Mouse (Mus musculus) neural tube, embryonic 15.5 days (tissue): ENCODE results near the gene Cldn7. TPM values are rescaled to one million over a fixed set of nuclear protein-coding genes. Genes with fewer than 3 reads are reported as not detected.
A peak's percentile ranks its signal among the peaks of the same experiment; 100 is the strongest.

ENCODE experiments used
- ATAC-seq: fragments of 200-750 bp; cut with Nextera tagmentation; 2 replicates; pipeline ENCODE4 v1.8.0; 2017; ENCODE audit warnings: mild to moderate bottlenecking, moderate TSS enrichment, moderate library complexity; ENCODE audit not compliant: low FRiP score
- H3K27ac ChIP-seq: fragments of 300-500 bp; sonication (generic); replicated peaks from 2 replicates; pipeline ENCODE4 v1.5.1; 2015; ENCODE audit warnings: mild to moderate bottlenecking, inconsistent platforms
- H3K27me3 ChIP-seq: fragments of 300-500 bp; sonication (generic); replicated peaks from 2 replicates; pipeline ENCODE4 v1.6.1; 2015; ENCODE audit warnings: inconsistent platforms
- H3K36me3 ChIP-seq: fragments of 300-500 bp; sonication (generic); 2 replicates; pipeline ENCODE4 v1.6.1; 2015; ENCODE audit warnings: inconsistent platforms
- H3K4me1 ChIP-seq: fragments of 300-500 bp; sonication (generic); 2 replicates; pipeline ENCODE4 v1.6.1; 2015; ENCODE audit warnings: inconsistent platforms
- H3K4me2 ChIP-seq: fragments of 300-500 bp; sonication (generic); 2 replicates; pipeline ENCODE4 v1.6.1; 2015; ENCODE audit warnings: inconsistent platforms, mild to moderate bottlenecking, moderate library complexity
- H3K4me3 ChIP-seq: fragments of 300-500 bp; sonication (generic); replicated peaks from 2 replicates; pipeline ENCODE4 v1.5.1; 2015; ENCODE audit warnings: mild to moderate bottlenecking, inconsistent platforms
- H3K9ac ChIP-seq: fragments of 300-500 bp; sonication (generic); replicated peaks from 2 replicates; pipeline ENCODE4 v1.6.1; 2015; ENCODE audit warnings: mild to moderate bottlenecking, inconsistent platforms
- H3K9me3 ChIP-seq: fragments of 300-500 bp; sonication (generic); replicated peaks from 2 replicates; pipeline ENCODE4 v1.6.1; 2016; ENCODE audit warnings: inconsistent platforms
- WGBS: fragments of 180-500 bp; shearing (Covaris S2); methylation state at CpG from one replicate; pipeline ENCODE4 v1.1.7; 2015; ENCODE audit warnings: mixed read lengths; 5-methylcytosine and 5-hydroxymethylcytosine counted together
- polyA plus RNA-seq: library from polyadenylated mRNA; unstranded; fragments of >200 nt; fragmentation: Nextera tagmentation; extraction: Ambion mirVana; gene quantifications from 2 replicates; pipeline ENCODE4 v1.2.1, GENCODE M21; 2015

Cldn7 gene
- polyA plus RNA-seq, 1 experiment from 2014 or later, result 0.33 TPM

DNA sequence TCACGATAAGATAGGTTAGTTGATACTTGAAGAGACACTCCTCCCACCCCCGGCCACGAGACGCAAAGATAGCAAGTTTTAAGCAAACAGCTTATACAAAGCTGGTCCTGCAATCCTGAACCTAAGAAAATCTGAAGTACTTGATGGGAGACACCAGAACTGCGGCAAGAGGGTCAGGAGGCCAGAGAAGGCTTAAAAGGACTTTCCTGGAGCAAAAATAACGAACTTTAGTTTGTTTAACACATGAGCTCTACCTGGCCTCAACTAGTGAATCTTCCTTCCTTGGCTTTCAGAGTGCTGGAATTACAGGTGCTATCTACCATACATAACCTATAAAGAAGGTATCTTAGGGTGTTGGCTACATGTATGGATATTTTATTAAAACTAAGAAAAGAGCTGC lies 29.9 kb upstream of the Cldn7 start:
- H3K4me3 ChIP-seq, result peak overlapping the region; percentile 1; the same call in 1 of the 2 replicates
- 17% methylated on average over 6 of the region's 6 CpGs for WGBS
- H3K4me1 ChIP-seq, result peaks cover 34% of the 10 kb centered on the region
- peaks cover 35% of the 10 kb centered on the region for H3K27me3 ChIP-seq
- H3K9me3 ChIP-seq, result no peaks in the 10 kb centered on the region
- peak overlapping the region; percentile 100 for H3K4me2 ChIP-seq
- ATAC-seq, result no peak
- H3K9ac ChIP-seq, result no peak overlapping the region
- no peak overlapping the region for H3K27ac ChIP-seq
- no peaks in the 10 kb centered on the region for H3K36me3 ChIP-seq

- 1% methylated on average over 59 of the region's 62 CpGs for WGBS
- Histone ChIP-seq H3K36me3 (no peaks in the 10 kb centered on the region), H3K9ac (peak within 1 kb of the TSS; percentile 57), H3K9me3 (no peaks in the 10 kb centered on the region), H3K27me3 (peaks cover 35% of the 10 kb centered on the region), H3K27ac (no peak within 1 kb of the TSS), H3K4me1 (peaks cover 34% of the 10 kb centered on the region), H3K4me3 (peak within 1 kb of the TSS; percentile 61), H3K4me2 (peak within 1 kb of the TSS; percentile 100)
- peak; percentile 96 for ATAC-seq
Observed at GRCm38 (mm10) chr11:69935137-69935879, 29.3 kb upstream of the Cldn7 start, which contains the start of gene Ybx2. TSS of gene Ybx2 (plus strand) at chr11:69935796.

GRCm38 (mm10) chr11:69936156-69936555 lies 28.4 kb upstream of the Cldn7 start:
- peak; percentile 32; the same call in 1 of the 2 replicates for ATAC-seq
- under 1% methylated on average over 30 of the region's 30 CpGs for WGBS
- Histone ChIP-seq H3K27me3 (peaks cover 35% of the 10 kb centered on the region), H3K9me3 (no peaks in the 10 kb centered on the region), H3K27ac (no peak overlapping the region), H3K36me3 (no peaks in the 10 kb centered on the region), H3K4me3 (peak overlapping the region; percentile 61), H3K9ac (peak overlapping the region; percentile 57), H3K4me1 (peaks cover 34% of the 10 kb centered on the region), H3K4me2 (peak overlapping the region; percentile 100)

GRCm38 (mm10) chr11:69936714-69937347 lies 27.7 kb upstream of the Cldn7 start:
- H3K36me3 ChIP-seq, result no peaks in the 10 kb centered on the region
- peaks cover 35% of the 10 kb centered on the region for H3K27me3 ChIP-seq
- H3K4me1 ChIP-seq, result peaks cover 34% of the 10 kb centered on the region
- 32% methylated on average over 9 of the region's 9 CpGs for WGBS
- no peak for ATAC-seq
- H3K4me2 ChIP-seq, result peak overlapping the region; percentile 100
- H3K4me3 ChIP-seq, result peak overlapping the region; percentile 61
- H3K27ac ChIP-seq, result no peak overlapping the region
- H3K9ac ChIP-seq, result peak overlapping the region; percentile 57; the same call in 1 of the 2 replicates
- no peaks in the 10 kb centered on the region for H3K9me3 ChIP-seq

GRCm38 (mm10) chr11:69937385-69937784 lies 27.2 kb upstream of the Cldn7 start:
- 57% methylated on average over 4 of the region's 4 CpGs for WGBS
- H3K4me1 ChIP-seq, result peaks cover 34% of the 10 kb centered on the region
- H3K9ac ChIP-seq, result no peak overlapping the region
- no peak overlapping the region for H3K27ac ChIP-seq
- H3K27me3 ChIP-seq, result peaks cover 35% of the 10 kb centered on the region
- no peaks in the 10 kb centered on the region for H3K9me3 ChIP-seq
- H3K4me3 ChIP-seq, result no peak overlapping the region
- no peak overlapping the region for H3K4me2 ChIP-seq
- no peak for ATAC-seq
- no peaks in the 10 kb centered on the region for H3K36me3 ChIP-seq

GRCm38 (mm10) chr11:69937834-69938233 lies 26.7 kb upstream of the Cldn7 start:
- Histone ChIP-seq H3K36me3 (no peaks in the 10 kb centered on the region), H3K9ac (no peak overlapping the region), H3K9me3 (no peaks in the 10 kb centered on the region), H3K27ac (no peak overlapping the region), H3K4me1 (peaks cover 34% of the 10 kb centered on the region), H3K4me2 (no peak overlapping the region), H3K27me3 (peaks cover 35% of the 10 kb centered on the region), H3K4me3 (no peak overlapping the region)
- WGBS, result 70% methylated on average over 5 of the region's 5 CpGs
- no peak for ATAC-seq

- Histone ChIP-seq H3K4me3 (no peak overlapping the region), H3K9ac (no peak overlapping the region), H3K36me3 (no peaks in the 10 kb centered on the region), H3K4me1 (peaks cover 34% of the 10 kb centered on the region), H3K9me3 (no peaks in the 10 kb centered on the region), H3K27ac (no peak overlapping the region), H3K4me2 (no peak overlapping the region), H3K27me3 (peaks cover 35% of the 10 kb centered on the region)
- ATAC-seq, result no peak
- WGBS, result 46% methylated on average over 9 of the region's 9 CpGs
Observed at GRCm38 (mm10) chr11:69938401-69938979, 26.1 kb upstream of the Cldn7 start.

GRCm38 (mm10) chr11:69939181-69939580 lies 25.4 kb upstream of the Cldn7 start:
- Histone ChIP-seq H3K4me2 (no peak overlapping the region), H3K9ac (no peak overlapping the region), H3K4me1 (peaks cover 29% of the 10 kb centered on the region), H3K36me3 (no peaks in the 10 kb centered on the region), H3K27me3 (peaks cover 35% of the 10 kb centered on the region), H3K9me3 (no peaks in the 10 kb centered on the region), H3K27ac (no peak overlapping the region), H3K4me3 (no peak overlapping the region)
- ATAC-seq, result no peak
- WGBS, result 65% methylated on average over 5 of the region's 5 CpGs

- Histone ChIP-seq H3K9me3 (no peaks in the 10 kb centered on the region), H3K27ac (no peak overlapping the region), H3K4me2 (no peak overlapping the region), H3K36me3 (no peaks in the 10 kb centered on the region), H3K4me1 (peaks cover 24% of the 10 kb centered on the region), H3K4me3 (no peak overlapping the region), H3K9ac (no peak overlapping the region), H3K27me3 (peaks cover 32% of the 10 kb centered on the region)
- no peak for ATAC-seq
- WGBS, result 94% methylated on average over 17 of the region's 17 CpGs
Observed at GRCm38 (mm10) chr11:69939731-69940130, 24.8 kb upstream of the Cldn7 start.

DNA sequence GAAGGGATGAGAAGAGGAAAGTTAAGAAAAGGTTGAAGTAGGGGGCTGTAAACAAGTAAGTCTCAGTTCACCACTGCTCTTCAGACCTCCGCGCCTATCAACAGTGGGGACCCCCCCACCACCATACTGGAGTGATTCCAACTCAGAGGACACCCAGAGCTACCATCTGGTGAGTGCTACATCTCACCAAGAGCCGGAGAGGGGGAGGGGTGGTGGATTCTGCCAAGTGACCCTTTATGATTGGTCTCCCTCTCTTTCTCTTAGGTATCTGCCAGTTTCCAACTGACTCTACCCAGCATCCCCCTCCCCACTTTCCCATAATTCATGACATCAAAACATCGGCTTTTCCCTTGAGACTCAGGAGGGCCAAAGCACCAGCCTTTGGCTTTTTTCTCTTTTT lies 23.6 kb upstream of the Cldn7 start:
- Histone ChIP-seq H3K4me2 (no peak overlapping the region), H3K4me1 (peaks cover 16% of the 10 kb centered on the region), H3K9me3 (no peaks in the 10 kb centered on the region), H3K9ac (no peak overlapping the region), H3K27me3 (peaks cover 31% of the 10 kb centered on the region), H3K27ac (no peak overlapping the region), H3K4me3 (no peak overlapping the region), H3K36me3 (no peaks in the 10 kb centered on the region)
- ATAC-seq, result no peak
- WGBS, result 67% methylated on average over 4 of the region's 4 CpGs

- 88% methylated on average over 13 of the region's 13 CpGs for WGBS
- Histone ChIP-seq H3K9me3 (no peaks in the 10 kb centered on the region), H3K4me1 (peaks cover 21% of the 10 kb centered on the region), H3K27ac (no peak overlapping the region), H3K9ac (no peak overlapping the region), H3K27me3 (peaks cover 22% of the 10 kb centered on the region), H3K4me3 (no peak overlapping the region), H3K36me3 (no peaks in the 10 kb centered on the region), H3K4me2 (no peak overlapping the region)
- no peak for ATAC-seq
Observed at GRCm38 (mm10) chr11:69945216-69945615, 19.4 kb upstream of the Cldn7 start.
